Mouse (Mus musculus) forebrain, embryonic 11.5 days (tissue): ENCODE measurements around the gene Luzp1. TPM values are rescaled to one million over a fixed set of nuclear protein-coding genes. Genes with fewer than 3 reads are reported as not detected.

Experiments
- ATAC-seq: fragments of 200-750 bp; cut with Nextera tagmentation; replicated peaks from 2 replicates; pipeline ENCODE4 v1.8.0; 2017; ENCODE audit warnings: moderate TSS enrichment; ENCODE audit not compliant: low FRiP score
- DNase-seq: peaks from one replicate; pipeline ENCODE4 v3.0.0-alpha.2; 2017; ENCODE audit warnings: low spot score
- H3K27ac ChIP-seq: fragments of 300-500 bp; sonication (generic); 2 replicates; pipeline ENCODE4 v1.5.1; 2014; ENCODE audit warnings: low read depth, low read length
- H3K27me3 ChIP-seq: fragments of 300-500 bp; sonication (generic); 2 replicates; pipeline ENCODE4 v1.6.1; 2014; ENCODE audit warnings: mild to moderate bottlenecking, low read length, mixed read lengths; ENCODE audit not compliant: control insufficient read depth, insufficient read depth
- H3K36me3 ChIP-seq: fragments of 300-500 bp; sonication (generic); 2 replicates; pipeline ENCODE4 v1.6.1; 2014; ENCODE audit warnings: mild to moderate bottlenecking, low read length, moderate library complexity, mixed read lengths; ENCODE audit not compliant: control insufficient read depth, insufficient read depth
- H3K4me1 ChIP-seq: fragments of 300-500 bp; sonication (generic); replicated peaks from 2 replicates; pipeline ENCODE4 v1.6.1; 2014; ENCODE audit warnings: low read length, mixed read lengths; ENCODE audit not compliant: control insufficient read depth, insufficient read depth
- H3K4me2 ChIP-seq: fragments of 300-500 bp; sonication (generic); 2 replicates; pipeline ENCODE4 v1.6.1; 2014; ENCODE audit warnings: low read depth, mild to moderate bottlenecking, low read length, moderate library complexity, mixed read lengths; ENCODE audit not compliant: severe bottlenecking
- H3K4me3 ChIP-seq: fragments of 300-500 bp; sonication (generic); 2 replicates; pipeline ENCODE4 v1.5.1; 2014; ENCODE audit warnings: low read depth, low read length
- H3K9ac ChIP-seq: fragments of 300-500 bp; sonication (generic); 2 replicates; pipeline ENCODE4 v1.6.1; 2014; ENCODE audit warnings: low read length
- H3K9me3 ChIP-seq: fragments of 300-500 bp; sonication (generic); 2 replicates; pipeline ENCODE4 v1.6.1; 2016; ENCODE audit warnings: low read length, mixed read lengths; ENCODE audit not compliant: control insufficient read depth
- WGBS: fragments of 180-500 bp; shearing (Covaris S2); extraction: QIAGEN DNeasy Blood & Tissue Kit; methylation state at CpG from one replicate; pipeline ENCODE4 v1.1.7; 2014; 5-methylcytosine and 5-hydroxymethylcytosine counted together
- polyA plus RNA-seq: library from polyadenylated mRNA; unstranded; fragments of >200 nt; fragmentation: Nextera tagmentation; extraction: Ambion mirVana; gene quantifications from 2 replicates; pipeline ENCODE4 v1.2.1, GENCODE M21; 2014

Gene Luzp1
- polyA plus RNA-seq, 1 experiment from 2014 or later, result 119 TPM

GRCm38 (mm10) chr4:136545151-136545550, 75.6 kb downstream of the Luzp1 start:
- H3K27ac ChIP-seq, result no peak overlapping the region
- no peak for ATAC-seq
- no peaks in the 10 kb centered on the region for H3K27me3 ChIP-seq
- H3K36me3 ChIP-seq, result peaks cover 6% of the 10 kb centered on the region; the same call in 1 of the 2 replicates
- no peaks in the 10 kb centered on the region for H3K9me3 ChIP-seq
- no peak overlapping the region for H3K4me2 ChIP-seq
- peaks cover 5% of the 10 kb centered on the region; the same call in 1 of the 2 replicates for H3K4me1 ChIP-seq
- no peak overlapping the region for H3K4me3 ChIP-seq
- H3K9ac ChIP-seq, result no peak overlapping the region
- no peak for DNase-seq
- WGBS, result 99% methylated on average over 3 of the region's 3 CpGs

DNA sequence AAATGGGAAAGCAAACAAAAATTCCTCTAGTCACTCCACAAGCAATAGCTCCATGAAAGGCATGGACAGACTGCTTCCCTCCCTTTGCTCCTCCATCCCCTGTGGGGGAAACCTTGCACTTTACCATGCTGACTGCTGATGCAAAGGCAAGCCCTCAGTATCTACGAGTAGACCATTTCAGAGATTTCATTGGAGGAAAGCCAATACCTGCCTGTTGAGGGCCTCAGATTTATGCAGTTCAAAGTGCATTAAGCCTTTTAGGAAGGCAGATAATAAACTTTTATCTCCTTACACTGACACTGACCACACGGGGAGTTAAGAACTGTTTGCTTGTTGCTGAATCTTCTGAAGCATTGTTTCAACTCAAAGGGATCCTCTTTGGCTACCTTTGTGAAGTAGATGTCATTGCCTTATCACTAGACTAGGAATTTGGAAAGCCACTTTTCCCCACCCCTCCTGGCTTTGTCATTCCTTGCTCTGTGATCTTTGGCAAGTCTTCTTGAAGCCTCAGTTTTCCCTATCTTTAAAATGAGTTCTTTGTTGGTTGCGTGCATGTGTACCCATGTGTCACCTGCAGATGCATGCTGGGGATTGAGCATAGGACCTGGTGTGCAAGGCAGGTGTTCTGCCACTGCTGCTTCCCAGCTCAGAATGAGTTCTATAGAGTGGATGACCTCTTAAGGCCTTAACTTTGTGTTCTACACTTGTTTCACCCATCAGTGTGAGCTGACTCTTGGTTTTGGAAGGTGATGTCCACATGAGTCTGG, 76.9 kb downstream of the Luzp1 start:
- Histone ChIP-seq H3K4me2 (no peak overlapping the region), H3K9me3 (no peaks in the 10 kb centered on the region), H3K36me3 (peaks cover 10% of the 10 kb centered on the region; the same call in 1 of the 2 replicates), H3K4me3 (no peak overlapping the region), H3K27ac (no peak overlapping the region), H3K27me3 (no peaks in the 10 kb centered on the region), H3K4me1 (peaks cover 5% of the 10 kb centered on the region; the same call in 1 of the 2 replicates), H3K9ac (no peak overlapping the region)
- WGBS, result 85% methylated on average over 3 of the region's 3 CpGs
- ATAC-seq, result no peak
- no peak for DNase-seq

DNA sequence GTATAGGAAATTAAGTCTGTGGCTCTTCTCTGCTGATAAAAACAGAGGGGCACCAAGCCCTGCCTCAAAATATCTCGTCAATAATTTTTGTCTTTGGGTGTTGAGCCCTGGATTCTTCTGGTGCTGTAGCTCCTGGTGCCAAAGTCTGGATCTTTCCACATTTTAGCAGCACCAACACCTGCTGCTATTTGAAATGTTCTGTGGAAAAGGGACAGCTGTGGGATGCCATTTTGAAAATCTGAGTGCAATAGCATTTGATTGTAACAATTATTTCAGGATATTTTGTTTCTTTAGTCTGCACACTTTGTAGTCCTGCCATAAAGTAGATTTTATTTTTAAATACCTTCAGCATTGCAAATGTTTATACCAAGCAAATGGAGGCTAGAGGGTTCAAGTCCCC, 78.2 kb downstream of the Luzp1 start:
- H3K27ac ChIP-seq, result no peak overlapping the region
- no peaks in the 10 kb centered on the region for H3K9me3 ChIP-seq
- no peaks in the 10 kb centered on the region for H3K27me3 ChIP-seq
- DNase-seq, result no peak
- no peak overlapping the region for H3K4me3 ChIP-seq
- no peak overlapping the region for H3K9ac ChIP-seq
- H3K36me3 ChIP-seq, result peaks cover 10% of the 10 kb centered on the region; the same call in 1 of the 2 replicates
- peaks cover 5% of the 10 kb centered on the region; the same call in 1 of the 2 replicates for H3K4me1 ChIP-seq
- WGBS, result 79% methylated on average over 1 of the region's 1 CpGs
- H3K4me2 ChIP-seq, result no peak overlapping the region
- no peak for ATAC-seq

GRCm38 (mm10) chr4:136548381-136548801, 78.8 kb downstream of the Luzp1 start:
- peak; percentile 52 for DNase-seq

DNA sequence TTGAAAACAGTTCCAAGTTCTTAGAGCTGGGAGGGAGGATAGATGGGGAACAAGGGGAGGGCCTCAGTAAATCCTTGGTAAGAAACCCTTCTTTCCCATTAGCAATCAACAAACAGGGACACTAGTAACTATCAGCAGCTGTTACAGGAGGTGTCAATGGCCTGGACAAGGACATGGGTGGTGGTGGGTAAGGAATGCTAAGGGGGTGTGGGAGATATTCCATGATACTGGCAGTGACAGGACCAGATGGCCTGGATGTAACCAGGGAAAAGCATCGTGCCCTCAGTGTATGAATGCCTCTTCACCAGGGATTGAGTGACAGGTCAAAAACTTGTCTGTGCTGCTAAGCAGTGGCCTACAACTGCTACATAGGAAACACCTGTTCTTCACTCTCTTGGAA, 83.5 kb downstream of the Luzp1 start:
- no peaks in the 10 kb centered on the region for H3K9me3 ChIP-seq
- peaks cover 4% of the 10 kb centered on the region; the same call in 1 of the 2 replicates for H3K4me1 ChIP-seq
- H3K27me3 ChIP-seq, result no peaks in the 10 kb centered on the region
- H3K36me3 ChIP-seq, result peaks cover 21% of the 10 kb centered on the region; the same call in 1 of the 2 replicates
- H3K9ac ChIP-seq, result no peak overlapping the region
- no peak overlapping the region for H3K27ac ChIP-seq
- H3K4me3 ChIP-seq, result no peak overlapping the region
- 79% methylated on average over 1 of the region's 1 CpGs for WGBS
- H3K4me2 ChIP-seq, result no peak overlapping the region
- no peak for DNase-seq
- no peak for ATAC-seq

More at GRCm38 (mm10) chr4:136548381-136548801, 78.8 kb downstream of the Luzp1 start:
- Histone ChIP-seq H3K36me3 (peaks cover 12% of the 10 kb centered on the region; the same call in 1 of the 2 replicates), H3K27me3 (no peaks in the 10 kb centered on the region), H3K9ac (no peak overlapping the region), H3K4me3 (no peak overlapping the region), H3K4me2 (no peak overlapping the region), H3K9me3 (no peaks in the 10 kb centered on the region), H3K4me1 (peaks cover 5% of the 10 kb centered on the region; the same call in 1 of the 2 replicates), H3K27ac (no peak overlapping the region)
- ATAC-seq, result no peak
- whole genome bisulfite sequencing, result 39% methylated on average over 1 of the region's 1 CpGs

DNA sequence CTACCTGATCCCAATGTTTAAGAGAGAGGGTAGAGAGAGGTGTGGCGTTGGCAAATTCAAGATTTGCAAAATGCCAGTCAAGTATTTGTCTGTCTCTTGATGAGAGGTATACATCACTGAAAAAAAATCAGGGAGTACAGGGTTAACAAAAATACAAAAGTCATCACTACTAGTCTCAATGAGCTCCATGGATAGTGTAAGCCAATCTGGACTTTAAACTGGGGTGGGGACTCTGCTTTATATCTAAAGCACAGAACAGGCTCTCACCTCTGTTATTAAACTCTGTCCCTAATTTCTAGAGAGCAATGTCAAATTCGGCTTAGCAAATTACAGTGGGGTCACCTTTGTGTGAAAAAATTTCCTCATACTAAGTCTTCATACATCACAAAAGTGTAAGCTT, 88.1 kb downstream of the Luzp1 start:
- H3K4me1 ChIP-seq, result no peaks in the 10 kb centered on the region
- ATAC-seq, result no peak
- no peaks in the 10 kb centered on the region for H3K9me3 ChIP-seq
- H3K9ac ChIP-seq, result no peak overlapping the region
- DNase-seq, result no peak
- H3K27ac ChIP-seq, result no peak overlapping the region
- peaks cover 15% of the 10 kb centered on the region for H3K36me3 ChIP-seq
- no peaks in the 10 kb centered on the region for H3K27me3 ChIP-seq
- H3K4me3 ChIP-seq, result no peak overlapping the region
- 95% methylated on average over 2 of the region's 2 CpGs for WGBS
- no peak overlapping the region for H3K4me2 ChIP-seq

GRCm38 (mm10) chr4:136559690-136560089, 90.1 kb downstream of the Luzp1 start:
- peaks cover 12% of the 10 kb centered on the region for H3K36me3 ChIP-seq

GRCm38 (mm10) chr4:136560270-136560991, 90.9 kb downstream of the Luzp1 start:
- H3K27me3 ChIP-seq, result no peaks in the 10 kb centered on the region
- H3K4me3 ChIP-seq, result no peak overlapping the region
- H3K4me1 ChIP-seq, result no peaks in the 10 kb centered on the region
- ATAC-seq (no peak), DNase-seq (no peak)
- H3K9ac ChIP-seq, result no peak overlapping the region
- no peak overlapping the region for H3K27ac ChIP-seq
- no peak overlapping the region for H3K4me2 ChIP-seq
- no peaks in the 10 kb centered on the region for H3K9me3 ChIP-seq
- peaks cover 9% of the 10 kb centered on the region for H3K36me3 ChIP-seq
- 94% methylated on average over 8 of the region's 8 CpGs for WGBS

More at GRCm38 (mm10) chr4:136559690-136560089, 90.1 kb downstream of the Luzp1 start:
- ATAC-seq, result no peak
- 98% methylated on average over 2 of the region's 2 CpGs for WGBS
- no peak overlapping the region for H3K9ac ChIP-seq
- H3K4me2 ChIP-seq, result no peak overlapping the region
- no peak overlapping the region for H3K27ac ChIP-seq
- DNase-seq, result no peak
- no peaks in the 10 kb centered on the region for H3K27me3 ChIP-seq
- no peaks in the 10 kb centered on the region for H3K9me3 ChIP-seq
- no peaks in the 10 kb centered on the region for H3K4me1 ChIP-seq
- H3K4me3 ChIP-seq, result no peak overlapping the region
